Mouse (Mus musculus) hindbrain, embryonic 13.5 days (tissue): ENCODE results near the gene Hbb-bh1. TPM values are rescaled to one million over a fixed set of nuclear protein-coding genes. Genes with fewer than 3 reads are reported as not detected.
"Not testable (repeated sequence)": the region's sequence is repeated elsewhere in the genome, so short reads cannot be mapped to it uniquely, and the experiment has no call there.

Source experiments
- ATAC-seq: fragments of 200-750 bp; cut with Nextera tagmentation; 2 replicates; pipeline ENCODE4 v1.8.0; 2017; ENCODE audit warnings: moderate TSS enrichment; ENCODE audit not compliant: low FRiP score
- H3K27ac ChIP-seq: fragments of 300-500 bp; sonication (generic); 2 replicates; pipeline ENCODE4 v1.5.1; 2015; ENCODE audit warnings: inconsistent platforms, mild to moderate bottlenecking, moderate library complexity
- H3K27me3 ChIP-seq: fragments of 300-500 bp; sonication (generic); 2 replicates; pipeline ENCODE4 v1.6.1; 2015; ENCODE audit warnings: mild to moderate bottlenecking, inconsistent platforms
- H3K36me3 ChIP-seq: fragments of 300-500 bp; sonication (generic); 2 replicates; pipeline ENCODE4 v1.6.1; 2015; ENCODE audit warnings: mild to moderate bottlenecking, inconsistent platforms
- H3K4me1 ChIP-seq: fragments of 300-500 bp; sonication (generic); replicated peaks from 2 replicates; pipeline ENCODE4 v1.6.1; 2015; ENCODE audit warnings: inconsistent platforms
- H3K4me2 ChIP-seq: fragments of 300-500 bp; sonication (generic); 2 replicates; pipeline ENCODE4 v1.6.1; 2015; ENCODE audit warnings: inconsistent platforms, mild to moderate bottlenecking, moderate library complexity
- H3K4me3 ChIP-seq: fragments of 300-500 bp; sonication (generic); 2 replicates; pipeline ENCODE4 v1.5.1; 2015; ENCODE audit warnings: mild to moderate bottlenecking, inconsistent platforms
- H3K9ac ChIP-seq: fragments of 300-500 bp; sonication (generic); 2 replicates; pipeline ENCODE4 v1.6.1; 2015; ENCODE audit warnings: mild to moderate bottlenecking, inconsistent platforms
- H3K9me3 ChIP-seq: fragments of 300-500 bp; sonication (generic); 2 replicates; pipeline ENCODE4 v1.6.1; 2016; ENCODE audit warnings: inconsistent platforms
- WGBS: fragments of 180-500 bp; shearing (Covaris S2); methylation state at CpG from one replicate; pipeline ENCODE4 v1.1.7; 2015; 5-methylcytosine and 5-hydroxymethylcytosine counted together
- polyA plus RNA-seq: library from polyadenylated mRNA; unstranded; fragments of >200 nt; fragmentation: Nextera tagmentation; extraction: Ambion mirVana; gene quantifications from 2 replicates; pipeline ENCODE4 v1.2.1, GENCODE M21; 2015

The Hbb-bh1 gene
- polyA plus RNA-seq, 1 experiment from 2014 or later, result 43.8 TPM

GRCm38 (mm10) chr7:103810296-103810695, 32.7 kb downstream of the Hbb-bh1 start:
- Histone ChIP-seq H3K4me3 (no peak overlapping the region), H3K4me1 (no peaks in the 10 kb centered on the region), H3K9me3 (no peaks in the 10 kb centered on the region), H3K4me2 (no peak overlapping the region), H3K27me3 (no peaks in the 10 kb centered on the region), H3K9ac (no peak overlapping the region), H3K27ac (no peak overlapping the region), H3K36me3 (no peaks in the 10 kb centered on the region)
- no peak for ATAC-seq
- WGBS, result 90% methylated on average over 1 of the region's 1 CpGs

DNA sequence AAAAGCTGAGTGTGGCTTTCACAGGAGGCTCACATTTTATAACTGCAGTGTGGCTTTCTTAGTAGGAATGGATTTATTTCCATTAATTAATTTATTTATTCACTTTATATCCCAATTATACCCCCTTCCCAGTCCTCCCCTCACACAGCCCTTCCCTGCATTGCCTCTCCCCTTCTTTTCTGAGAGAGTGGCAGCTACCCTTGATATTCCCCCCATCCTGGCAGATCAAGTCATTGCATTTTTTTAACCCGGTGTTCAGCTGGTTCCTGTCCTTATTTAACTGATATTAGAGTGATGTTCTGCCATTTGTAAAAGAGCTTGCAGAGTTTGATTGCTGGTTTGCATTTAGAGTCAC, 33.2 kb downstream of the Hbb-bh1 start:
- Histone ChIP-seq H3K27ac (no peak overlapping the region), H3K9me3 (no peaks in the 10 kb centered on the region), H3K4me2 (no peak overlapping the region), H3K4me3 (no peak overlapping the region), H3K36me3 (no peaks in the 10 kb centered on the region), H3K4me1 (no peaks in the 10 kb centered on the region), H3K27me3 (no peaks in the 10 kb centered on the region), H3K9ac (no peak overlapping the region)
- ATAC-seq, result no peak
- 71% methylated on average over 1 of the region's 1 CpGs for WGBS

DNA sequence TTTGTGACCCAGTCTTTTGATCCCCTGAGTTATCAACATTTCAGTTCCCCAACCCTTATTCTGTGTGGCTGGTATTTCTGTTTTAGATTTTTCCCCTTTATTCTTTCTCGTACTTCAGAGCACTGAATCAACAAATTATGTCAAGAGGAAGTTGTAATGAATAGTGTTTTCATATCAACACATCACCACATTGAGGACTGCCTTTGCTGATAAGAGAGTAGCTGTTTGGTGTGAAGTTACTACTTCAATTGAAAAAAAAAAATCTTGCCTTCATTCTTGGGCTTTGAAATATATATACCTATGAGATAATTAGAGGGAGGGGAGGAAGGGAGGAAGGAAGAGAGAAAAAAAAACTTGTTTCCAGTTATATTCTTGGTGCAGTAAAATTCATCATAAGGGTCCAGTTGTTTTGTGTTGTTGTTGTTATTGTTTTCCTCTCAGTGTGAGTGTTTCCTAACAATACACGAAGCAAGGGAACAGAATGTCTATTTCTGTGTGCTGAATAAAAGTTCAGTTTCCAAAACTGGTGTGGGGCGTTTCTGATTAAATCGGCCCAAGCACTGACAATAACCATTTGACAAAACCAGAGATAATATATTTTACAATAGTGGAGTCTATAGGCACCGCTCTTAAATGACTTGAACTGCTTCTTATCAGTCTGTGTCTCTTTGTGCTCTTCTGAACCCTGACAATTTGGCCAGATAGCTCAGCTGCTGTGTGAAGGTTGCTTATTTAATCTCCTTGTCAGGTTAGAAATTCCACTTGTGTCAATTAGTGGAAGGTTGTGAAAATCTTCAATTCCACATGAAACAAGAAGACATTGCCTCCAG, 33.8 kb downstream of the Hbb-bh1 start:
- Histone ChIP-seq H3K27me3 (no peaks in the 10 kb centered on the region), H3K4me2 (no peak overlapping the region), H3K27ac (no peak overlapping the region), H3K9ac (no peak overlapping the region), H3K9me3 (no peaks in the 10 kb centered on the region), H3K4me3 (no peak overlapping the region), H3K4me1 (no peaks in the 10 kb centered on the region), H3K36me3 (no peaks in the 10 kb centered on the region)
- WGBS, result 77% methylated on average over 5 of the region's 5 CpGs
- ATAC-seq, result no peak

DNA sequence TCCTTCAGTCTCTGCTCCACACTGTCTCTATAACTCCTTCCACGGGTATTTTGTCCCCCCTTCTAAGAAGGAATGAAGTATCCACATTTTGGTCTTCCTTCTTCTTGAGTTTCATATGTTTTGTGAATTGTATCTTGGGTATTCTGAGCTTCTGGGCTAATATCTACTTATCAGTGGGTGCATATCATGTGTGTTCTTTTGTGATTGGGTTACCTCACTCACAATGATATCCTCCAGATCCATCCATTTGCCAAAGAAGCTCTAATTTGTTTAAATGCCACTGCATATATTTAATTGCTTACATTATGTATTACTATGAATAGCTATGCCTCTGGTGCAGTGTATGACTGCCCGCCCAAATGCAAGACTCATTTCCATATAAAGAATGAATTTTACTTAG, 34.8 kb downstream of the Hbb-bh1 start:
- not testable (repeated sequence) for H3K4me2 ChIP-seq, H3K9ac ChIP-seq, ATAC-seq, H3K27me3 ChIP-seq, H3K36me3 ChIP-seq, H3K4me3 ChIP-seq, H3K4me1 ChIP-seq, H3K9me3 ChIP-seq, H3K27ac ChIP-seq
- 80% methylated on average over 2 of the region's 2 CpGs for WGBS

DNA sequence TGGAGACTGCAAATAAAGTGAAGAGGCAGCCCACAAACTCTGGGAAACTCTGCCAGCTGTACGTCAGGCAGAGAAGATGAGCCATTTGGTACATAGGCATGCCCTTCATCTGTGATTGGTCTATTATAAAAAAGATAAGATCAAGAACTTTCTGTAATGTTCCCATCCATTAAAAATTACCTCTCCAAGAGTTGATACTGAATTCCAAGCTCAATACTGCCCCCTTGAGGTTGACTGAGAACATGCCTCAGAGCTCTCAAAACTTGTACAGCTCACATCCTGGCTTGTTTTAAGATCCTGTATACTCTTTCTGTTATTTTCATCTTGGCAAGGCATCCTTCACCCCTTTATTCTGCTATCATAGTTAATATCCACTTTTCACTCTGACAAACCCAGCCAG, 36.1 kb downstream of the Hbb-bh1 start:
- Histone ChIP-seq H3K9me3 (no peaks in the 10 kb centered on the region), H3K4me3 (no peak overlapping the region), H3K27me3 (no peaks in the 10 kb centered on the region), H3K4me1 (no peaks in the 10 kb centered on the region), H3K9ac (no peak overlapping the region), H3K27ac (no peak overlapping the region), H3K36me3 (no peaks in the 10 kb centered on the region), H3K4me2 (no peak overlapping the region)
- 73% methylated on average over 1 of the region's 1 CpGs for WGBS
- ATAC-seq, result no peak

DNA sequence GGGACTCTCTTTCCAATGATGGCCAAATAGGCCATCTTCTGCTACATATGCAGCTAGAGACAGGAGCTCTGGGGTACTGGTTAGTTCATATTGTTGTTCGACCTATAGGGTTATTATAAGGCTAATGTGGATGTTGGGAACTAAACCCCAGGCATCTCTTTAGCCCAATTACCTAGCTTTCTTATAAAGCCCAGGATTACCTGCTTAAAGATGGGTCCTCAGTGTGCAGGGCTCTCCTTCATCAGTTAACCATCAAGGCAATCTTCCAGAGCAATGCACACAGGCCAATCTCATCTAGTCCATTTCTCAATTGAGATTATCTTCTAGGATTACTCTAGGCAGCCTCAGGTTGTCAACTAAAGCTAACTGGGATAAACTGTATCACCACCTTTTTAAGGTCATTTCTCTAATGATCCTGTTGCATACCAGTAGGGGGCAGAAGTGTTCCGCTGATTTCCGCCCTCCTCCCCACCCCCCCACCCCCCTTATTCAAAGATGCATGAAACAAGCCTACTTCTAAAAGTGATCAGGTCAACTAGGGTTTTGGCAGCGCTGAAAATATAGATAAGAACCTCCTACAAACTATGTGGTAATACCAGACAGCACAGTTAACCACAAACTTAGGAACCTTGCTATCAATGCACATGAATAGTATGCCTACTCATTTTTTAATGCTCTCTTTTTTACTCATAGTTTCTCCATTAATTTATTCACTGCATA, 50.1 kb downstream of the Hbb-bh1 start:
- ATAC-seq, result no peak
- Histone ChIP-seq H3K4me3 (no peak overlapping the region), H3K4me2 (no peak overlapping the region), H3K9me3 (no peaks in the 10 kb centered on the region), H3K27ac (no peak overlapping the region), H3K36me3 (no peaks in the 10 kb centered on the region), H3K27me3 (no peaks in the 10 kb centered on the region), H3K9ac (no peak overlapping the region), H3K4me1 (no peaks in the 10 kb centered on the region)
- 20% methylated on average over 4 of the region's 4 CpGs for WGBS

- Histone ChIP-seq H3K9ac (no peak within 1 kb of the TSS), H3K4me2 (no peak within 1 kb of the TSS), H3K36me3 (no peaks in the 10 kb centered on the region), H3K9me3 (no peaks in the 10 kb centered on the region), H3K4me1 (no peaks in the 10 kb centered on the region), H3K27ac (no peak within 1 kb of the TSS), H3K4me3 (no peak within 1 kb of the TSS), H3K27me3 (no peaks in the 10 kb centered on the region)
- no peak for ATAC-seq
- WGBS, result 81% methylated on average over 3 of the region's 3 CpGs
Observed at GRCm38 (mm10) chr7:103791721-103792120, 51.2 kb downstream of the Hbb-bh1 start, which contains the start of gene Olfr67. TSS of gene Olfr67 (minus strand) at chr7:103791821.

Other genes with a start within 250 kb of the Hbb-bh1 start
- gene Olfr619, start 242.6 kb downstream of the Hbb-bh1 start, polyA plus RNA-seq, result not detected in 2 replicates
- not detected in 2 replicates for gene Olfr620, start 230.6 kb downstream of the Hbb-bh1 start, polyA plus RNA-seq
- not detected in 2 replicates for gene Olfr622, start 200.5 kb downstream of the Hbb-bh1 start, polyA plus RNA-seq
- gene Olfr623, start 179.5 kb downstream of the Hbb-bh1 start, polyA plus RNA-seq, result not detected in 2 replicates
- gene Olfr624, start 172.0 kb downstream of the Hbb-bh1 start, polyA plus RNA-seq, result 0.03 TPM in 1 of 2 replicates, not detected in the other
- gene Olfr625-ps1, start 160.4 kb downstream of the Hbb-bh1 start, polyA plus RNA-seq, result not detected in 2 replicates
- not detected in 2 replicates for gene Olfr243, start 128.5 kb downstream of the Hbb-bh1 start, polyA plus RNA-seq
- not detected in 2 replicates for gene Olfr628, start 112.8 kb downstream of the Hbb-bh1 start, polyA plus RNA-seq
- not detected in 2 replicates for gene Olfr629, start 98.2 kb downstream of the Hbb-bh1 start, polyA plus RNA-seq
- gene Olfr630, start 85.8 kb downstream of the Hbb-bh1 start, polyA plus RNA-seq, result not detected in 2 replicates
- gene Olfr69, start 71.6 kb downstream of the Hbb-bh1 start, polyA plus RNA-seq, result not detected in 2 replicates
- not detected in 2 replicates for gene Olfr68, start 63.5 kb downstream of the Hbb-bh1 start, polyA plus RNA-seq
- not detected in 2 replicates for gene Olfr67, start 51.3 kb downstream of the Hbb-bh1 start, polyA plus RNA-seq
- gene Hbb-bt, start 29.2 kb downstream of the Hbb-bh1 start, polyA plus RNA-seq, result 996 and 1,160 TPM in 2 replicates
- gene Hbb-bs, start 15.1 kb downstream of the Hbb-bh1 start, polyA plus RNA-seq, result 2,000 and 2,305 TPM in 2 replicates
- gene Hbb-bh2, start 2.6 kb downstream of the Hbb-bh1 start, polyA plus RNA-seq, result not detected in 2 replicates
- gene Hbb-y, start 10.1 kb upstream of the Hbb-bh1 start, polyA plus RNA-seq, result 4,283 and 4,441 TPM in 2 replicates
- not detected in 2 replicates for gene Olfr66, start 43.1 kb upstream of the Hbb-bh1 start, polyA plus RNA-seq
- gene Olfr64, start 51.3 kb upstream of the Hbb-bh1 start, polyA plus RNA-seq, result not detected in 2 replicates
- not detected in 2 replicates for gene Olfr65, start 60.3 kb upstream of the Hbb-bh1 start, polyA plus RNA-seq
- gene Olfr631, start 85.7 kb upstream of the Hbb-bh1 start, polyA plus RNA-seq, result not detected in 2 replicates
- gene Olfr632, start 91.2 kb upstream of the Hbb-bh1 start, polyA plus RNA-seq, result not detected in 2 replicates
- not detected in 2 replicates for gene Olfr633, start 101.3 kb upstream of the Hbb-bh1 start, polyA plus RNA-seq
- not detected in 2 replicates for gene Olfr635, start 128.0 kb upstream of the Hbb-bh1 start, polyA plus RNA-seq
- gene Olfr638, start 155.6 kb upstream of the Hbb-bh1 start, polyA plus RNA-seq, result not detected in 2 replicates
- gene Olfr639, start 174.1 kb upstream of the Hbb-bh1 start, polyA plus RNA-seq, result 0.05 TPM in 1 of 2 replicates, not detected in the other
- not detected in 2 replicates for gene Olfr640, start 182.4 kb upstream of the Hbb-bh1 start, polyA plus RNA-seq
- gene Olfr641, start 192.3 kb upstream of the Hbb-bh1 start, polyA plus RNA-seq, result not detected in 2 replicates
- gene Olfr642, start 209.5 kb upstream of the Hbb-bh1 start, polyA plus RNA-seq, result not detected in 2 replicates
- gene 4930516K23Rik, start 218.3 kb upstream of the Hbb-bh1 start, polyA plus RNA-seq, result not detected in 2 replicates
- not detected in 2 replicates for gene Olfr644, start 228.7 kb upstream of the Hbb-bh1 start, polyA plus RNA-seq
- not detected in 2 replicates for gene Olfr645, start 242.3 kb upstream of the Hbb-bh1 start, polyA plus RNA-seq